Mouse (Mus musculus): ENCODE measurements at regions not wholly inside any gene's neighbourhood (a gene's known extent, or its start where the extent isn't known, plus 50 kb on each side); places are given as distances from the start of the nearest gene placed in this dataset.

DNA sequence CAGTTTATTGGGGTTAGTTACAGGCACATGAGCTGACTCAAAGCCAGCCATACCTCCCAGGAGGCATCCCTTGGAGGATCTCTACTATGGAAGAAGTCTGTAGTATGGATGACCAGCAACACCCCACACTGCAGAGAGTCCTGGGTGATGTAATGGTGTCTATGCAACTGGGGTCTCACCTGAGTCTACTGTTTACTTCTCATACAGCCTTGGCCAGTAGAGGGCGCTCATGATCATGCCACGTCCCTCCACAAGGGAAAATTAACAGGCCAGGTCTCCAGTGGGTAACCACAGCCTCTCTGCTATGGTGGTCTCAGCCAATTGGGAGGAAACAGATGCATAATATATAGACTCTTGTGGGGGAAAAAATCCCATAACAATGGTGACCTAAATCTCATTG lies 111.7 kb downstream of the Cdh26 start:
- Histone ChIP-seq H3K9me3 (no peaks in the 10 kb centered on the region), H3K27ac (no peak overlapping the region), H3K4me2 (replicated peaks) (no peak overlapping the region), H3K4me3 (no peak overlapping the region), H3K4me1 (peaks cover 9% of the 10 kb centered on the region), H3K9ac (no peak overlapping the region), H3K27me3 (peaks cover 56% of the 10 kb centered on the region), H3K36me3 (no peaks in the 10 kb centered on the region)
- ATAC-seq (ENCODE audit: low FRiP score, low read depth), result no peak
- WGBS, result 5% methylated on average over 2 of the region's 2 CpGs

DNA sequence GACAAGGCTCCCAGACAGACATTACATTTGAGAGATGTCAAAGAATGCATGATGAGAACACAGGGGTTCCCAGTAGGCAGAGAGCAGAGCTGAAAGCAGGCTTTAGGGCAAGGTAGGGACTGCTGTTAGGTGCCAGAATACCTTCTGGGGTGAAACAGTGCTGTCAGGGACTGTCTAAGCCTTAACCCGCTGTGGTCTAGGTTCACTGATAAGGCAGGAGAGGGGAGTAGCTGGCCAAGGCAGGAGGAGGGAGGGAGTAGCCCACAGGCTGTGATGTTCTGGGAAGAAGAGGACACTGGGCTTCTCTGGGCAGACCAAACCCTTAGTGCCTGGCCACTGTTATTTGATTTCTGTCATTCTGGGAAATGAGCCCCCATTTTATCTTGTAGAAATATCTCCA lies 114.1 kb downstream of the Cdh26 start:
- H3K36me3 ChIP-seq, result no peaks in the 10 kb centered on the region
- no peak overlapping the region for H3K4me2 ChIP-seq (replicated peaks)
- no peak overlapping the region for H3K4me3 ChIP-seq
- no peaks in the 10 kb centered on the region for H3K9me3 ChIP-seq
- peaks cover 45% of the 10 kb centered on the region for H3K27me3 ChIP-seq
- no peak overlapping the region for H3K27ac ChIP-seq
- ATAC-seq (ENCODE audit: low FRiP score, low read depth), result no peak
- H3K9ac ChIP-seq, result no peak overlapping the region
- peaks cover 22% of the 10 kb centered on the region for H3K4me1 ChIP-seq
- 60% methylated on average over 1 of the region's 1 CpGs for WGBS

DNA sequence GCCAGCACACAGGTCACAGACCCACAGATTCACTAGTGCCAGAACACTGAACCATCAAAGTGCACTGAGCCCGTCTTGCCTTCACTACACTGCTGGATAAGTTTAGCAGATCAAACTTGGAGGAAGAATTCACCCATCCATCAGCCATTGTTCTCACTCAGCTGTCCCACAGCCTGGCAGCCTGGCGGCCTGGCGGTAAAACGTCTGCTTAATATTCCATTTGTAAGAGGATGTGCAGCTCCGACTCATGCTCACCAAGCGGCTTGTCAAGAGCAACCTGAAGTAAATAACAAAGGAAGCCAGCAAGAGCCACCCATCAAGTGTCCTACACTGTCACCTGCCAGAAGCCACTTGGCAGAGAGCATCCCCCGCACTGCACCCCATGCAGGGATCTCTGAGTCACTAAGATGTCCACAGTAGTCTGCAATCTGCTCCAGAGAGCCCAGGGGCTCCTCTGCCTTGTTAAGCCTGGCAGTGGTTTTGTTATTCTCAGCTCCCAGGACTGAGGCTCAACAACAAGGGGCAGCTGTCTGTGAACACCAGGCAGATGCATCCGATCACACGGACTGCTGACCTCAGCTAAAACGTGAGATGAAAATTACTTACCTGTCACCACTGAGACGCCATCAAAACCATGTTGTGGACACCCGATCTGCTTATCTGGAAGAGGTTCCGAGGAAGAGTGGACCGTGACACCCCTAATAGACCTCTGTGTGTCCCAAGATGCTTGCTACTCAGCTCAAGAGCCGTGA lies 115.4 kb downstream of the Cdh26 start:
- no peak overlapping the region for H3K4me2 ChIP-seq (replicated peaks)
- ATAC-seq (ENCODE audit: low FRiP score, low read depth), result no peak
- no peaks in the 10 kb centered on the region for H3K36me3 ChIP-seq
- H3K9me3 ChIP-seq, result no peaks in the 10 kb centered on the region
- no peak overlapping the region for H3K9ac ChIP-seq
- H3K4me1 ChIP-seq, result peaks cover 24% of the 10 kb centered on the region
- H3K27me3 ChIP-seq, result peaks cover 40% of the 10 kb centered on the region
- H3K27ac ChIP-seq, result no peak overlapping the region
- WGBS, result 84% methylated on average over 15 of the region's 15 CpGs
- H3K4me3 ChIP-seq, result no peak overlapping the region

DNA sequence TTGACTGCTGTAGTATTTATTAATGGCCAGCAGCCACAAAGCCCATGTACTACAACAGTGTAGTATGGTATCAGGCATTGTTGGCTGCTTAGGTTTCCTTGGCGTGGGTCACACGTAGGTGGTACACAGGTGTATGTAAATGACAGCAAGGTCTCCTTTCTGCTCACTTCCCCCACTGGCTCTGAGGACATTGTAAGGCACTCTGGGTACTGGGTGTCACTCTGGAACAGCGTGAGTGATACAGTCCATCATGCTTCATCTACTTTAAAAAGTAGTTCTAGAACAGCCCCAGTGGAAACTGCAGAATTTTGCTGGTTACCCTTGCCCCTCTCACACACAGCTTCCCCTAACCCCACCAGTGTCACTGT lies 116.0 kb downstream of the Cdh26 start:
- Histone ChIP-seq H3K36me3 (no peaks in the 10 kb centered on the region), H3K4me1 (peaks cover 25% of the 10 kb centered on the region), H3K4me2 (replicated peaks) (no peak overlapping the region), H3K27me3 (peaks cover 36% of the 10 kb centered on the region), H3K4me3 (no peak overlapping the region), H3K9ac (no peak overlapping the region), H3K9me3 (no peaks in the 10 kb centered on the region), H3K27ac (no peak overlapping the region)
- ATAC-seq (ENCODE audit: low FRiP score, low read depth), result no peak
- WGBS, result 82% methylated on average over 3 of the region's 3 CpGs

DNA sequence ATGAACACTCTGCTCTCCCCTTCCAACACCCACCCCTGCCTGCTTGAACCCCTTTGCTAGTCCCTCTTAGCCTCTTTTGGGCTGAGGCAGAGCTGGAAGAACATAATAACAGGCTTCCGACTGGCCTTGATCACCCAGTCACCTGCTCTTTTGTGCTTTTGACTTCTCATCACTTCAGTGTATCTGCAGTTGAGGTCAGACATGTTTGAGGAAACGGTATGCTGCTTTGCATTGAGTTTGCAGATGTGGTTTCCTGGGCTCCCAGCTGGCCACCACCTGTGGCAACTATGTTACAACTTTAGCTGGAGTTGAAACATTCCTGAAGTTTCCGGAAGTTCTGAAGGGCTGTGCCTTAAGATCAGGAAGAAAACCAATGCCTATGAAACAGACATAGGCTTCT lies 116.6 kb downstream of the Cdh26 start:
- H3K4me3 ChIP-seq, result no peak overlapping the region
- peaks cover 36% of the 10 kb centered on the region for H3K27me3 ChIP-seq
- H3K4me1 ChIP-seq, result peaks cover 26% of the 10 kb centered on the region
- H3K4me2 ChIP-seq (replicated peaks), result no peak overlapping the region
- no peak overlapping the region for H3K9ac ChIP-seq
- WGBS, result 38% methylated on average over 3 of the region's 3 CpGs
- H3K9me3 ChIP-seq, result no peaks in the 10 kb centered on the region
- 0 out of 2 replicates have a peak overlapping the region, but pooled peaks have one; percentile 55 for H3K27ac ChIP-seq
- H3K36me3 ChIP-seq, result no peaks in the 10 kb centered on the region
- ATAC-seq (ENCODE audit: low FRiP score, low read depth), result no peak

DNA sequence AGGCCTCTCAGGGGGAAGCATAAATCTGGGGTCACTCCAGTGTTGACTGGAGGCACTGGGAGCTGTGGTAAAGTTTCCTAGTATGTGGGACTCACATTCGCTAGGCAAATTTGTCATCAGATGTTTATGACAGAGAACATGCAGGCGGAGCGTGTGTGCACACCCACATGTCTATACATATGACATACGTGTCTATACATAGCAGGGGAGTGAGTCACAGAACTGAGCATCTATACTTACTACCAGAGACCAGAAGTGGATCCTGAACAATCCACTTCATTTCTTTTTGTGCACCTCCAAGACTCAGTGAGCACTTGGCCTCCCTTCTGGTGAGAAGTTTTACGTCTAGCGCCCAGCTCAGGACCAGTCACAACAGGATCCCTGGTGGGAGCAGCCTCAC lies 118.6 kb downstream of the Cdh26 start:
- ATAC-seq (ENCODE audit: low FRiP score, low read depth), result no peak
- Histone ChIP-seq H3K4me3 (no peak overlapping the region), H3K4me2 (replicated peaks) (no peak overlapping the region), H3K27me3 (peaks cover 40% of the 10 kb centered on the region), H3K9ac (no peak overlapping the region), H3K27ac (no peak overlapping the region), H3K9me3 (no peaks in the 10 kb centered on the region), H3K36me3 (no peaks in the 10 kb centered on the region), H3K4me1 (peaks cover 26% of the 10 kb centered on the region)
- 76% methylated on average over 6 of the region's 6 CpGs for WGBS

DNA sequence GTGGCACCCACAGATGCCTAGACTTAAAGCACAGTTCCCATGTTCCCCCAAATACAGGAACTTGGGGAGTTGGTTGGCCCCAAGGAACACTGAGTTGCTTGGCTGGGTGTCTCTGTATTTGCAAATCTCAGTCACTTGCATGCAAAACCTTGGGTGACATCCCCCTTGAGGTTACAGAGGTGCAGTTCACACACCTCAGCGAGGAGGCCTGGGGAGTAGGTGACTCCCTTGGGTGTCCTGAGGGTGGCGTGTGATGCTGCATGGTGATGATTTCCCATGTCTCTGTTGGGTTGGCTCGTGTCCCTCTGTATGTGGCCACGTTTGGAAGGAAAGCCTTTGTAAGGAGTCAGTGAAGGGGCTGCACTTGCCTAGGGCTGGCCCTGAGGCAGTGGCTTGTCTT lies 123.4 kb downstream of the Cdh26 start:
- peaks cover 24% of the 10 kb centered on the region for H3K27me3 ChIP-seq
- no peak overlapping the region for H3K4me2 ChIP-seq (replicated peaks)
- H3K4me3 ChIP-seq, result no peak overlapping the region
- no peaks in the 10 kb centered on the region for H3K36me3 ChIP-seq
- peaks cover 21% of the 10 kb centered on the region; the same call in 1 of the 2 replicates for H3K4me1 ChIP-seq
- no peaks in the 10 kb centered on the region for H3K9me3 ChIP-seq
- no peak overlapping the region for H3K9ac ChIP-seq
- WGBS, result 79% methylated on average over 4 of the region's 4 CpGs
- H3K27ac ChIP-seq, result no peak overlapping the region
- ATAC-seq (ENCODE audit: low FRiP score, low read depth), result no peak

DNA sequence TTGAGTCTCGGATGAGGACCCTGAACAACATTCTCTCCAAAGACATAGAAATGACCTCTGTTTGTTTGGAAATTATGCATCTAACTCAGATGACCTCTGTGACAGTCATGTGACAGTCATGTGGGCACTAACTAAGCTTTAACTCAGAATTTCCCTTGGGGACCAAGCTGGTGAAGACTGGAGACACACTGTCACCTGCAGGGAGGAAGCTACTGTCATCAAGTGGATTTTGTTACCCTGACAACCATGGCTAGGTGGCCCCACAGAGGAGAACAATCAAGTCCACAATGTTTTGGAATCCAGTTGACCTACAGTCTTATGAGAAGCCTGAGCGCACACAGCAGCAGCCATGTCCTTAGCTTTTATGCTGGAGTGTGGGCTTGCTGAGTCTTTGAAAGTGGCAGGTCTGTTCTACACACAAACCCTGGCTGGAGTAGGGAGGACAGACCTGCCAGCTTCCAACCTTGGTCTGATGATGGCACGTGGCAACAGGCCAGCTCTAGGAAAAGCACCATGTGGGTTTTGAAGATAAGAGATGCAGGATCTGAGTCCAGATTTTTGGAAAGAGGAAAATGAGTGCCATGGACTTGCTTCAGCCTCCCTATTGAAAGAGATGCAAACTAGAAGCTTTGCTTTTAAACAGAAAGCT lies 125.5 kb downstream of the Cdh26 start:
- H3K4me1 ChIP-seq, result peaks cover 20% of the 10 kb centered on the region; the same call in 1 of the 2 replicates
- H3K27me3 ChIP-seq, result peaks cover 20% of the 10 kb centered on the region
- ATAC-seq (ENCODE audit: low FRiP score, low read depth), result no peak
- H3K4me3 ChIP-seq, result no peak overlapping the region
- WGBS, result 77% methylated on average over 3 of the region's 3 CpGs
- H3K27ac ChIP-seq, result no peak overlapping the region
- no peak overlapping the region for H3K9ac ChIP-seq
- no peak overlapping the region for H3K4me2 ChIP-seq (replicated peaks)
- no peaks in the 10 kb centered on the region for H3K9me3 ChIP-seq
- H3K36me3 ChIP-seq, result no peaks in the 10 kb centered on the region

DNA sequence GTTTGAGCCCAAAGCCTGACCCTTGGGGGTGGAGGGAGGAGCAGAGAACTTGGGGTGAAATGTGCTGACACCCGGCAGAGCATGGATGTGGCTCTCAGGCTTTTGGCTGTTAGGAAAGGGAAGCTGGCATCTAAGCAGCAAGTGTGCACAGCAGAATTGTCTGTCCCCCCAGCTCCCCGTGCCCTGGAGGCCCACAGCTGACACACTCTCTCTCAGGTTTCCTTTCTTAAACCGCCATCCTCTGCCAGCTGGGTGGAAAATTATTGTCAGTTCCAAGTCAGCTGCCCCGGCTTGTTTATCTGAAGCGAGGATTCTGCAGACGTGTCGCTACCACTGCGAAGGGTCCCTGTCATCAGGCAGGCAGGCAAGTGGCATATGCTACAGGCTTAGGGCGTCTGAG lies 127.6 kb downstream of the Cdh26 start:
- no peaks in the 10 kb centered on the region for H3K36me3 ChIP-seq
- no peak for ATAC-seq (ENCODE audit: low FRiP score, low read depth)

DNA sequence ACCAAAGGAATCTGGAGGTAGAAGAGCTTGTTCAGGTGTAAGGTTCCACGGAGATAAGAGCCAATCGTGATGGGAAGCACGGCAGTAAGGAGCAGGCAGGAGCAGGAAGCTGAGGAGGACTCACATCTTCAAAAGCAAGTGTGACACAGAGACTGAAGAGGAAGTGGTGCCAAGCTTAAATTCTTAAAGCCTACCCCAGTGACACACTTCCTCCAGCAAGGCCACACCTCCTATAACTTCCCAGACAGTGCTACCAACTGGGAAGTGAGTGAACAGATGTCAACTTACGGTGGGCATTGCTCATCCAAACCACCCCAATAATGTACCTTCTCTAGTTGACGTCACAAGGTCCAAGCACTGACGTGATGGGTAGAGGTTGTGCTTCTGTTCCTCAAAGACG lies 133.0 kb downstream of the Cdh26 start:
- WGBS, result 91% methylated on average over 7 of the region's 7 CpGs
- no peak overlapping the region for H3K4me3 ChIP-seq
- H3K4me1 ChIP-seq, result no peaks in the 10 kb centered on the region
- no peak overlapping the region for H3K9ac ChIP-seq
- H3K36me3 ChIP-seq, result no peaks in the 10 kb centered on the region
- no peaks in the 10 kb centered on the region for H3K9me3 ChIP-seq
- peaks cover 2% of the 10 kb centered on the region; the same call in 1 of the 2 replicates for H3K27me3 ChIP-seq
- no peak for ATAC-seq (ENCODE audit: low FRiP score, low read depth)
- no peak overlapping the region for H3K4me2 ChIP-seq (replicated peaks)
- no peak overlapping the region for H3K27ac ChIP-seq

More for the DNA sequence above, 127.6 kb downstream of the Cdh26 start:
- Histone ChIP-seq H3K9ac (no peak overlapping the region), H3K27ac (no peak overlapping the region), H3K4me3 (no peak overlapping the region), H3K4me1 (peaks cover 14% of the 10 kb centered on the region; the same call in 1 of the 2 replicates), H3K9me3 (no peaks in the 10 kb centered on the region), H3K27me3 (peaks cover 19% of the 10 kb centered on the region), H3K4me2 (replicated peaks) (no peak overlapping the region)
- WGBS, result 61% methylated on average over 9 of the region's 9 CpGs

DNA sequence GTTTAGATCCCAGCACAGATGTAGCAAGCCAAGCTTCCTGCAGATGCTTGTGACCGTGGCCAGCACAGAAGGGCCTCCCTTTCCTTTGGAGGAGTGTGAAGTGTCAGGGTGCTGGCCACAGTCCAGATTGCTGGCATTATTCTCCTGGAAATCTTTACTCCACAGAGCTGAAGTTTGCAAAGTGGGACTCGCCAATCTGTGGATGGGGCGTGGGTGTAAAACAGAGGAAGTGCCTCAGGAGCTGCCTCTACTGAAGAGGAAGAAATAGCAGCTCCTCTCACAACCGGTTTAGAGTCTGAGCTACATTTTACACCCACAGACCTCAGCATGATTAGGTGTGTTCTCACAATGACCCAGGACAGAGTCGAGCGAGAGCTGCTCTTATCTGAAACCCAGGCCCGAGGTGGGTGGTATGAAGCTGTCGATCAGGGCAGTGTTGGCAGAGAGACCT lies 135.1 kb downstream of the Cdh26 start:
- Histone ChIP-seq H3K9ac (no peak overlapping the region), H3K4me2 (replicated peaks) (no peak overlapping the region), H3K4me1 (no peaks in the 10 kb centered on the region), H3K27me3 (no peaks in the 10 kb centered on the region), H3K36me3 (no peaks in the 10 kb centered on the region), H3K27ac (no peak overlapping the region), H3K4me3 (no peak overlapping the region), H3K9me3 (no peaks in the 10 kb centered on the region)
- 72% methylated on average over 8 of the region's 8 CpGs for WGBS
- ATAC-seq (ENCODE audit: low FRiP score, low read depth), result no peak

DNA sequence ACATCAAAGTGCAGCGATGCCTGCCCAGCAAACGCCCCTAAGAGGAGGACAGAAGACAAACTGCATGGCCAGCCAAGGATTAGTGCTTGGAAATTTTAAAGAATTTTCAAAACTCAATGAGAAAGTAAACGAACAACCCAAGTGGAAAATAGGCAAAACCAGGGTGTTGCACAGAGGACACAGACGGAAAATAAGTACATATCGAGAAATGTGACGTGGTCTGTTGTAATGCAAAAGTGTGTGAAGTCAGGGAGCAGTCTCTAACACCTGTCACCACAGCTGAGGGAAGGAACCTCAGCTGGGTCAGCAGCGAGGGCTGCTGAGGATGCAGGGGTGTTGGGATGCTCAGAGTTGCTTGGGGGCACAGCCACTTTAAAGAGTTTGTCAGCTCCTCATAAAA lies 137.2 kb downstream of the Cdh26 start:
- Histone ChIP-seq H3K36me3 (no peaks in the 10 kb centered on the region), H3K27ac (no peak overlapping the region), H3K4me1 (no peaks in the 10 kb centered on the region), H3K9ac (no peak overlapping the region), H3K4me3 (no peak overlapping the region), H3K9me3 (no peaks in the 10 kb centered on the region), H3K4me2 (replicated peaks) (no peak overlapping the region), H3K27me3 (no peaks in the 10 kb centered on the region)
- no peak for ATAC-seq (ENCODE audit: low FRiP score, low read depth)
- WGBS, result 73% methylated on average over 7 of the region's 7 CpGs

All from limb, embryonic 13.5 days (tissue).